Mouse (Mus musculus): Measurements from ENCODE around the gene Gabrd.

Gene Gabrd

DNA sequence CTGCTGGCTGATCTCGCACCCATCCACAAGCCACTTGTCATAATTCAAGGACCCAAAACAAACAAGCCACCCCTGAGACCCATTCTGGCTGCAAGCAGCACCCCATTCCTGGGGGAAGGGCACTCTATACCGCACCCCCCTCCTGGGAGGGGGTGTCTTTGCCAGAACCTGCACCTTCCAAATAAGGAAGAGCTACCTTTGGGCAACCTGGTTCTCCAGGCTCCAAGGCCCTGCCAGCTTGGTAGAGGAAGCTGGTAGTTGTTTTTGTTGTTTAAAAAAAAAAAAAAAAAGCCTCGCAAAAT, 53.7 kb downstream of the Gabrd start:
- no peak for DNase-seq (ENCODE audit: low read depth, low spot score)

- DNase-seq (ENCODE audit: low read depth, low spot score): no peak
These were observed 54.3 kb downstream of the Gabrd start for GRCm38 (mm10) chr4:155343415-155344298.

DNA sequence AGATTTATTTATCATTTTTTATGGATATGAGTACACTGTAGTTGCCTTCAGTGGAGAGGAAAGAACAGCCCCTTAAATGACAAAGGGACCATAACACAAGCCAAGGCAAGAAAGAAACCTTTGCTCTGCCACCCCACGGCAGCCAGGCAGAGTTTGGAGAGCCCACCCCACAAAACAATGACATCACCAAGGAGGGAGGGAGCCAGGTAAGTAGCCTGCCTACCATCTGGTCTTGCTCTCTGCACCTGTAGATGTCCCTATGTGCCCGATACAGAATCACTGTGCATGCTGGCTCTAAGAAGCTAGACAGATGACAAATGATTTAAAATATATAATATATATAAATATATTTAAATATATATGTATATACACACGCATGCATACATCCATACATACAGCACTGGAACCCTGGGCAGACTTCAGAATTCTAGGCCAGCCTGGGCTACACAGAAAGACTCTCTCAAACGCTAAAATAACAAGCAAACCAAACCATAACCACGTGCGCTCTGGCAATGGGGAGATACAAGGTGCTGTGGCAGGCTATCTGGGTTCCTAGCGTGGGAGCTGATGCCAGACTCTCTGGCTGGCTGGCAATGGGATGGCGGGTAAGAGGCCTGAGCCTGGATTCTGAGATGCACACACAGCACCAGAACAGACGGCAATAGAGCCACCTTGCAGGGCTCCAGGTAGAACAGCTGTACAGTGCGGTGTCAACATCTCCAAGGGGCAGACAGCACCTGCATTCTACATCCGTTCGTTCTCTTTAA, 61.4 kb downstream of the Gabrd start:
- no peak for DNase-seq (ENCODE audit: low read depth, low spot score)
